Mouse (Mus musculus) B cell, adult (primary cell): Measurements from ENCODE around the gene Zdhhc1. TPM values are rescaled to one million over a fixed set of nuclear protein-coding genes. Genes with fewer than 3 reads are reported as not detected.

Experiments
- total RNA-seq: library from RNA; stranded (reverse); gene quantifications from 4 replicates; pipeline ENCODE4 v1.2.4, GENCODE M21; 2023; ENCODE audit not compliant: inconsistent age

Zdhhc1 gene
- total RNA-seq, result 3.0 to 4.8 TPM (median 3.6 TPM) in 4 replicates

GRCm38 (mm10) chr8:105496439-105497180 lies at the start of gene Zdhhc1:
TSS of gene Zdhhc1 (minus strand) at chr8:105496902.

GRCm38 (mm10) chr8:105518436-105519313 lies 22.0 kb upstream of the Zdhhc1 start, which contains the start of gene Hsd11b2:
TSS of gene Hsd11b2 (plus strand) at chr8:105518755.

GRCm38 (mm10) chr8:105471314-105472015 lies 25.2 kb downstream of the Zdhhc1 start, which contains the start of gene Tppp3:
TSS of gene Tppp3 (minus strand) at chr8:105471526.

Other genes with a start within 250 kb of the Zdhhc1 start
- gene B3gnt9, start 241.7 kb downstream of the Zdhhc1 start, total RNA-seq, result 1.00 to 1.5 TPM (median 1.4 TPM) in 4 replicates
- gene Tradd, start 232.3 kb downstream of the Zdhhc1 start, total RNA-seq, result 21.0 to 25.3 TPM (median 23.2 TPM) in 4 replicates
- gene Fbxl8, start 232.3 kb downstream of the Zdhhc1 start, total RNA-seq, result 8.0 to 10.0 TPM (median 9.0 TPM) in 4 replicates
- gene Hsf4, start 227.1 kb downstream of the Zdhhc1 start, total RNA-seq, result 0.33 to 1.1 TPM (median 0.88 TPM) in 4 replicates
- gene Nol3, start 220.8 kb downstream of the Zdhhc1 start, total RNA-seq, result not detected in 4 replicates
- gene 4931428F04Rik, start 207.0 kb downstream of the Zdhhc1 start, total RNA-seq, result 5.0 to 7.7 TPM (median 6.5 TPM) in 4 replicates
- gene Exoc3l, start 200.8 kb downstream of the Zdhhc1 start, total RNA-seq, result 1.2 to 1.4 TPM (median 1.3 TPM) in 4 replicates
- gene E2f4, start 199.2 kb downstream of the Zdhhc1 start, total RNA-seq, result 83.8 to 97.8 TPM (median 88.5 TPM) in 4 replicates
- 3.0 to 4.7 TPM (median 3.9 TPM) in 4 replicates for gene Elmo3, start 191.3 kb downstream of the Zdhhc1 start, total RNA-seq
- gene Lrrc29, start 170.6 kb downstream of the Zdhhc1 start, total RNA-seq, result 6.3 to 8.3 TPM (median 7.0 TPM) in 4 replicates
- gene Tmem208, start 170.5 kb downstream of the Zdhhc1 start, total RNA-seq, result 26.8 to 32.7 TPM (median 29.3 TPM) in 4 replicates
- 35.8 to 40.7 TPM (median 37.7 TPM) in 4 replicates for gene Fhod1, start 148.9 kb downstream of the Zdhhc1 start, total RNA-seq
- gene Slc9a5, start 148.1 kb downstream of the Zdhhc1 start, total RNA-seq, result 1.3 to 2.1 TPM (median 2.0 TPM) in 4 replicates
- gene Plekhg4, start 123.6 kb downstream of the Zdhhc1 start, total RNA-seq, result not detected in 4 replicates
- gene Kctd19, start 83.4 kb downstream of the Zdhhc1 start, total RNA-seq, result not detected in 4 replicates
- gene Lrrc36, start 83.3 kb downstream of the Zdhhc1 start, total RNA-seq, result not detected in 4 replicates
- gene Tppp3, start 25.4 kb downstream of the Zdhhc1 start, total RNA-seq, result 0.54 to 0.77 TPM (median 0.63 TPM) in 3 of 4 replicates, not detected in the other
- gene Hsd11b2, start 21.9 kb upstream of the Zdhhc1 start, total RNA-seq, result not detected in 4 replicates
- gene Atp6v0d1, start 69.1 kb upstream of the Zdhhc1 start, total RNA-seq, result 99.8 to 117 TPM (median 102 TPM) in 4 replicates
- gene Ripor1, start 108.4 kb upstream of the Zdhhc1 start, total RNA-seq, result 25.4 to 27.6 TPM (median 26.1 TPM) in 4 replicates
- gene Ctcf, start 139.7 kb upstream of the Zdhhc1 start, total RNA-seq, result 187 to 204 TPM (median 199 TPM) in 4 replicates
- not detected in 4 replicates for gene Agrp, start 140.5 kb upstream of the Zdhhc1 start, total RNA-seq
- 151 to 166 TPM (median 159 TPM) in 4 replicates for gene Carmil2, start 189.4 kb upstream of the Zdhhc1 start, total RNA-seq
- gene Acd, start 204.2 kb upstream of the Zdhhc1 start, total RNA-seq, result 95.0 to 102 TPM (median 100 TPM) in 4 replicates
- 13.5 to 18.8 TPM (median 16.4 TPM) in 4 replicates for gene Pard6a, start 204.2 kb upstream of the Zdhhc1 start, total RNA-seq
- gene 4933405L10Rik, start 210.8 kb upstream of the Zdhhc1 start, total RNA-seq, result not detected in 4 replicates
- 2.8 to 3.9 TPM (median 3.5 TPM) in 4 replicates for gene Enkd1, start 211.3 kb upstream of the Zdhhc1 start, total RNA-seq